Comparison of ENCODE assay signal across 12 mouse cellular contexts in the genomic region with DNA sequence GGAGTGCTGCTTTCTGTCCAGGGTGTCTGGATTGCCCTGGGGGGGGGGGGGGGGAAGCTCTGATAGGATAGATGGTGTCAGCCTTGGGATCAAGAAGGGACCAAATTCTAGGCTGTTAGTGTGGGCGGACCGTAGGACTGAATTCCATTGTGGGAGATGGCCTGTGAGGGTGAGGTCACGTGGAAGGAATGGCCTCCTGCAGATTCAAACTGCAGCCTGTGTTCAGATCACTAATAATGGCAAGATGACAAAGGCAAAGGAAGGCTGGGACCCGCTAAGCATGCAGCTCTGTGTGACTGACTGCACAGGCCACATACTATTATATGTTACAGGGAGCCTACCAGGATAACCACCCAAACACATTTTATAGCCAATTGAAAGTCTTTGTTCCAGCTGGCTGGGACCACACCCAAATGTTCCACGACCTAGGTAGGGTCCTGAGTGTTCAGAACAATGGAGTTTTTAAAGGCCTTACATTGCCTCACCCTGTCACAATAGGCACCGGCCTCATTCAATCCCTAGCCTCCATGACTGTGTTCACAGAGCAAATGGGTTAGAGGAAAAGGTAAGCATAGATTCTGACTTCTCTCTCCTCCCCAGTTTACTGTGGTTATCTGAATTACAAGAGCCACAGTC. TPM values are rescaled to one million over a fixed set of nuclear protein-coding genes. Genes with fewer than 3 reads are reported as not detected.
DNase-seq lines count a peak whose midpoint lies in the region; ATAC-seq and TF ChIP-seq lines count a peak whose summit lies in the region.
"Had no signal": no experiment of that assay in that cellular context is flagged by ENCODE, and none has a peak within 500 bp of the region (broad histone marks: within the 10 kb centered on the region; RNA-seq: fewer than 3 reads in every experiment).

No protein-coding gene starts in this region.

- no peak overlapping the region for H3K4me3 ChIP-seq in kidney, embryonic 16.5 days (ENCODE audit: low read length)
- H3K4me3 ChIP-seq in kidney, adult 2 months (ENCODE audit: insufficient read depth, low read depth, low read length): no peak overlapping the region
- no peak overlapping the region for H3K4me3 ChIP-seq in hindbrain, embryonic 16.5 days (ENCODE audit: low read length)
- no peak overlapping the region for H3K4me3 ChIP-seq in intestine, embryonic 15.5 days (replicated peaks)

- ATAC-seq in kidney, embryonic 16.5 days (ENCODE audit: low FRiP score, low TSS enrichment): no peak
- no peak for ATAC-seq in hindbrain, embryonic 16.5 days
- ATAC-seq in inflammation-experienced regulatory T-cells, adult 6 months: no peak
- ATAC-seq in intestine, embryonic 15.5 days: no peak

- no peak overlapping the region for H3K4me2 ChIP-seq in kidney, embryonic 16.5 days (replicated peaks; ENCODE audit: low read depth, low read length)
- H3K4me2 ChIP-seq in hindbrain, embryonic 16.5 days (ENCODE audit: low read length): no peak overlapping the region
- no peak overlapping the region for H3K4me2 ChIP-seq in intestine, embryonic 15.5 days (replicated peaks)

- peaks cover 16% of the 10 kb centered on the region for H3K4me1 ChIP-seq in kidney, embryonic 16.5 days (ENCODE audit: insufficient read depth, low read length)
- H3K4me1 ChIP-seq in kidney, adult 2 months (ENCODE audit: control insufficient read depth, insufficient read depth, low read length): no peaks in the 10 kb centered on the region
- H3K4me1 ChIP-seq in hindbrain, embryonic 16.5 days (ENCODE audit: control insufficient read depth, insufficient read depth, low read depth, low read length): peaks cover 5% of the 10 kb centered on the region; the same call in 1 of the 2 replicates
- H3K4me1 ChIP-seq in intestine, embryonic 15.5 days (replicated peaks): peaks cover 14% of the 10 kb centered on the region

- H3K36me3 ChIP-seq in kidney, embryonic 16.5 days (ENCODE audit: insufficient read depth, low read length): no peaks in the 10 kb centered on the region
- H3K36me3 ChIP-seq in kidney, adult 2 months (ENCODE audit: control insufficient read depth, insufficient read depth, low read length): no peaks in the 10 kb centered on the region
- H3K36me3 ChIP-seq in hindbrain, embryonic 16.5 days (ENCODE audit: control insufficient read depth, insufficient read depth, low read length): no peaks in the 10 kb centered on the region
- H3K36me3 ChIP-seq in intestine, embryonic 15.5 days: no peaks in the 10 kb centered on the region

- no peaks in the 10 kb centered on the region for H3K9me3 ChIP-seq in kidney, embryonic 16.5 days (ENCODE audit: low read length)
- no peaks in the 10 kb centered on the region for H3K9me3 ChIP-seq in hindbrain, embryonic 16.5 days (ENCODE audit: control insufficient read depth, low read length)
- H3K9me3 ChIP-seq in intestine, embryonic 15.5 days: no peaks in the 10 kb centered on the region

- DNase-seq in kidney, adult 2 months: no peak
- DNase-seq in ES-CJ7 (ENCODE audit: low read depth, low spot score) (peak; percentile 91), ZHBTc4 (ENCODE audit: low read depth, low spot score) (peak; percentile 92)
- no peak for DNase-seq in right cerebral cortex, adult 2 months (ENCODE audit: low spot score in 2 of 2)
- DNase-seq: heart, adult 11 months; lung, adult 2 months had no signal

- H3K9ac ChIP-seq in kidney, embryonic 16.5 days (replicated peaks; ENCODE audit: low read length): no peak overlapping the region
- no peak overlapping the region for H3K9ac ChIP-seq in hindbrain, embryonic 16.5 days (ENCODE audit: low read depth, low read length)
- no peak overlapping the region for H3K9ac ChIP-seq in intestine, embryonic 15.5 days

- no peak for TF ChIP-seq POLR2A in kidney, adult 2 months (IDR thresholded peaks at IDR 0.05; ENCODE audit: low read depth, low read length)

- H3K27me3 ChIP-seq in kidney, embryonic 16.5 days (ENCODE audit: insufficient read depth, low read length): no peaks in the 10 kb centered on the region
- H3K27me3 ChIP-seq in kidney, adult 2 months (replicated peaks; ENCODE audit: control insufficient read depth, insufficient read depth, low read length): no peaks in the 10 kb centered on the region
- H3K27me3 ChIP-seq in hindbrain, embryonic 16.5 days (replicated peaks; ENCODE audit: control insufficient read depth, insufficient read depth, low read length): no peaks in the 10 kb centered on the region
- H3K27me3 ChIP-seq in intestine, embryonic 15.5 days (replicated peaks): no peaks in the 10 kb centered on the region

- 0 out of 2 replicates have a peak overlapping the region, but pooled peaks have one; percentile 7 for H3K27ac ChIP-seq in kidney, embryonic 16.5 days (ENCODE audit: low read length)
- H3K27ac ChIP-seq in kidney, adult 2 months (ENCODE audit: insufficient read depth, low read depth, low read length): no peak overlapping the region
- H3K27ac ChIP-seq in hindbrain, embryonic 16.5 days (ENCODE audit: low read depth, low read length): peak overlapping the region; percentile 42; the same call in 1 of the 2 replicates
- no peak overlapping the region for H3K27ac ChIP-seq in intestine, embryonic 15.5 days

- WGBS in kidney, embryonic 16.5 days: 59% methylated on average over 6 of the region's 6 CpGs
- WGBS in kidney, adult 2 months: 80% methylated on average over 6 of the region's 6 CpGs
- WGBS in hindbrain, embryonic 16.5 days: 20% methylated on average over 6 of the region's 6 CpGs
- 67% methylated on average over 6 of the region's 6 CpGs for WGBS in intestine, embryonic 15.5 days

- TF ChIP-seq CTCF in kidney, adult 2 months (conservative IDR thresholded peaks at IDR 0.05; ENCODE audit: insufficient read depth, insufficient read length, low read depth, low read length): no peak

RNA-seq across cellular contexts. Expression of a gene that starts 6.4 kb away (rescaled TPM):
- polyA plus RNA-seq in kidney, embryonic 16.5 days (2015; fragmentation: Nextera tagmentation; extraction: Ambion mirVana): 6.7 and 7.8 TPM in 2 replicates
- 2.6 and 4.2 TPM in 2 replicates for polyA plus RNA-seq in kidney, adult 2 months (2012; rRNA removed)
- 2.7 and 2.9 TPM in 2 replicates for polyA plus RNA-seq in hindbrain, embryonic 16.5 days (2015; fragmentation: Nextera tagmentation; extraction: Ambion mirVana)
- 1 to 10 TPM; 2.4 to 5.4 (median 2.8) TPM for polyA plus RNA-seq in inflammation-experienced regulatory T-cells, adult 6 months (2017; shearing (Covaris generic))
- polyA plus RNA-seq in intestine, embryonic 15.5 days (2015; fragmentation: Nextera tagmentation; extraction: Ambion mirVana): 8.3 and 8.8 TPM in 2 replicates

RNA-seq across cellular contexts. Expression of a gene that starts 27.3 kb away (rescaled TPM):
- 239 and 252 TPM in 2 replicates for polyA plus RNA-seq in kidney, embryonic 16.5 days (2015; fragmentation: Nextera tagmentation; extraction: Ambion mirVana)
- 67.4 and 67.5 TPM in 2 replicates for polyA plus RNA-seq in kidney, adult 2 months (2012; rRNA removed)
- 300 and 315 TPM in 2 replicates for polyA plus RNA-seq in hindbrain, embryonic 16.5 days (2015; fragmentation: Nextera tagmentation; extraction: Ambion mirVana)
- polyA plus RNA-seq in inflammation-experienced regulatory T-cells, adult 6 months (2017; shearing (Covaris generic)): 100 to 1,000 TPM; 480 to 854 (median 552) TPM
- polyA plus RNA-seq in intestine, embryonic 15.5 days (2015; fragmentation: Nextera tagmentation; extraction: Ambion mirVana): 327 and 358 TPM in 2 replicates

RNA-seq across cellular contexts. Expression of a gene that starts 27.5 kb away (rescaled TPM):
- polyA plus RNA-seq in kidney, embryonic 16.5 days (2015; fragmentation: Nextera tagmentation; extraction: Ambion mirVana): 58.6 and 62.0 TPM in 2 replicates
- 68.4 and 73.2 TPM in 2 replicates for polyA plus RNA-seq in kidney, adult 2 months (2012; rRNA removed)
- 18.4 and 19.4 TPM in 2 replicates for polyA plus RNA-seq in hindbrain, embryonic 16.5 days (2015; fragmentation: Nextera tagmentation; extraction: Ambion mirVana)
- polyA plus RNA-seq in inflammation-experienced regulatory T-cells, adult 6 months (2017; shearing (Covaris generic)): under 1 TPM in 2 of 3 experiments, not detected in 1; 0.74 to 0.94 TPM
- polyA plus RNA-seq in intestine, embryonic 15.5 days (2015; fragmentation: Nextera tagmentation; extraction: Ambion mirVana): 44.2 and 44.8 TPM in 2 replicates

RNA-seq across cellular contexts. Expression of a gene that starts 43.3 kb away (rescaled TPM):
- not detected in 2 replicates for polyA plus RNA-seq in kidney, embryonic 16.5 days (2015; fragmentation: Nextera tagmentation; extraction: Ambion mirVana)
- polyA plus RNA-seq in kidney, adult 2 months (2012; rRNA removed): not detected in 2 replicates
- polyA plus RNA-seq in hindbrain, embryonic 16.5 days (2015; fragmentation: Nextera tagmentation; extraction: Ambion mirVana): 0.13 TPM in 1 of 2 replicates, not detected in the other
- polyA plus RNA-seq in inflammation-experienced regulatory T-cells, adult 6 months (2017; shearing (Covaris generic)): not detected
- polyA plus RNA-seq in intestine, embryonic 15.5 days (2015; fragmentation: Nextera tagmentation; extraction: Ambion mirVana): not detected in 2 replicates
- polyA plus RNA-seq: large intestine, adult 2 months; stomach, embryonic 14.5 days had no signal

Comparison
In these comparisons a context has a peak if more than half of its experiments do, and no peak if none do; other contexts are left out.
1. H3K27ac ChIP-seq: peak in kidney, embryonic 16.5 days (single experiment) and hindbrain, embryonic 16.5 days (single experiment); none in kidney, adult 2 months (single experiment) and intestine, embryonic 15.5 days (single experiment).
2. DNase-seq: peak in ES-CJ7 (single experiment) and ZHBTc4 (single experiment); none in kidney, adult 2 months (single experiment) and right cerebral cortex, adult 2 months (0 of 2).